Mouse (Mus musculus): ENCODE measurements around the gene Vps54.
"Not testable (repeated sequence)": the region's sequence is repeated elsewhere in the genome, so short reads cannot be mapped to it uniquely, and the experiment has no call there.

Gene Vps54

GRCm38 (mm10) chr11:21247203-21247865, 8.3 kb downstream of the Vps54 start:
- no peak for DNase-seq

GRCm38 (mm10) chr11:21247940-21248339, 8.9 kb downstream of the Vps54 start:
- no peak for DNase-seq

GRCm38 (mm10) chr11:21250366-21250765, 11.3 kb downstream of the Vps54 start:
- DNase-seq: no peak

- not testable (repeated sequence) for DNase-seq
Observed at GRCm38 (mm10) chr11:21258611-21259010, 19.5 kb downstream of the Vps54 start.

- no peak for DNase-seq
Observed at GRCm38 (mm10) chr11:21265423-21265822, 26.3 kb downstream of the Vps54 start.

GRCm38 (mm10) chr11:21276151-21276550, 37.1 kb downstream of the Vps54 start:
- no peak for DNase-seq

- no peak for DNase-seq
Observed at GRCm38 (mm10) chr11:21286391-21286790, 47.3 kb downstream of the Vps54 start.

- DNase-seq: not testable (repeated sequence)
Observed at GRCm38 (mm10) chr11:21288153-21288552, 49.1 kb downstream of the Vps54 start.

GRCm38 (mm10) chr11:21295486-21295885, 56.4 kb downstream of the Vps54 start:
- DNase-seq: no peak

GRCm38 (mm10) chr11:21303619-21304018, 64.5 kb downstream of the Vps54 start:
- DNase-seq: no peak

- DNase-seq: no peak
Observed at GRCm38 (mm10) chr11:21307078-21307668, 68.1 kb downstream of the Vps54 start.

GRCm38 (mm10) chr11:21308119-21308518, 69.0 kb downstream of the Vps54 start:
- DNase-seq: no peak

GRCm38 (mm10) chr11:21309516-21309915, 70.4 kb downstream of the Vps54 start:
- DNase-seq: no peak

- no peak for DNase-seq
Observed at GRCm38 (mm10) chr11:21313922-21314657, 75.0 kb downstream of the Vps54 start.

GRCm38 (mm10) chr11:21321577-21321976, 82.5 kb downstream of the Vps54 start:
- DNase-seq: no peak

GRCm38 (mm10) chr11:21322349-21322748, 83.3 kb downstream of the Vps54 start:
- DNase-seq: no peak

GRCm38 (mm10) chr11:21325781-21326180, 86.7 kb downstream of the Vps54 start:
- no peak for DNase-seq

GRCm38 (mm10) chr11:21326770-21327169, 87.7 kb downstream of the Vps54 start:
- DNase-seq: no peak

- no peak for DNase-seq
Observed at GRCm38 (mm10) chr11:21327486-21327885, 88.4 kb downstream of the Vps54 start.

- DNase-seq: no peak
Observed at GRCm38 (mm10) chr11:21328141-21328540, 89.1 kb downstream of the Vps54 start.

GRCm38 (mm10) chr11:21332639-21333295, 93.7 kb downstream of the Vps54 start:
- no peak for DNase-seq

GRCm38 (mm10) chr11:21337855-21338254, 98.8 kb downstream of the Vps54 start:
- no peak for DNase-seq

GRCm38 (mm10) chr11:21339088-21339487, 100.0 kb downstream of the Vps54 start:
- DNase-seq: no peak

- DNase-seq: no peak
Observed at GRCm38 (mm10) chr11:21343490-21343889, 104.4 kb downstream of the Vps54 start.
